Mouse (Mus musculus): Measurements from ENCODE around the gene Rabggtb.

The Rabggtb gene

GRCm38 (mm10) chr3:153921147-153921910, 8.5 kb upstream of the Rabggtb start:
- in situ Hi-C loops (cut with MseI, MboI): no loop called here

DNA sequence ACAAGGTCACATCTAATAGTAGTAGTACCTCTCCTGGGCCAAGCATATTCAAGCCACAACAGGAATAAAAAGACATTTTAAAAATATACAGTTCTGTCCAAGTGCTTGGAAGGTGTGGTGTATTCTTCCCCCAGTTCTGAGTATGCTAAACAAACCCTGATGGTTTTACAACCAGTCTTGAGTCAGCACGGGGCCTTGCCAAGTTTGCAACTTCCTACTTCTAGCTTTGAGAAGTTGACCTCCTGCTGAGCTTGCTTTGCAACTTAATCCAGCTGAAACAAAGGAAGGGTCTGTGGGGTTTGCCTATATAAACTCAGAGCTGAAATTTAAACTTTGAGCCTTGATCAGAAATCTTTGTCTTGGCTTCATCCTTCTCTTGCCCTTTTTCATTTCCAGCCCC, 4.4 kb upstream of the Rabggtb start:
- in situ Hi-C loops (cut with MseI, MboI): no loop called here

DNA sequence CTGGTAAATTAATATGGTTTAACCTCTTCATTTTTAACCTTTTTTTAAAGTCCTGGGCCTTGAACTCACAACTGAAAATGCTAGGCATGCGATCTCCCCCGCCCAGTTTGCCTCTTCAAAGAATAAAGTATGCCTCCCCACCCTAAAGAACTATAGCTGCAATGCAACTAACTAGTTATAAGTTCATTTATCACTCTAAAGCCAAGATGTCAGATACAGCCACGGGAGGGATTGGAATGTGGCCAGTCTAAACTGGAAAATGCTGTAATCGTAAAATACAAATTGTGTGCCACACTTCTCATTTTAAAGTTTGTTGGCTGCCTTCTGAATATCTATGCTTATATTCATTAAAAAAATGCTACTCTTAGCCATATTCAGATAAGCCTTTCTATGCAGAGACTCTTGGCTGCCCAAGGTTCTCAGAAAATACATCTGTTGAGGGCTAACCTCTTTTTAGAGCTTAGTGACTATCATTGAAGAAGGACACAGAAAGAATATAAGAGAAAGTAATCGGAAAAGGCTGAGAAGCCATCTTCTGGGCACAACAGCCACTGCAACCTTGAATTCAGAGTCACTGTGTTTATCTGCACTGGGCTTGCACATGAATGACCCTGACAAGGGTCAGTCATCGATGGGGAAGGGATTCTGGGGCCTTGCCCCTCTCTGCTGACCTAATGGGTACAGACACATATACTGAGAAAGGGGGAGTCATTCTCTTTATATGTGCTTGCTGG, 868 bp upstream of the Rabggtb start:
- in situ Hi-C loops (cut with MseI, MboI): no loop called here

GRCm38 (mm10) chr3:153911882-153912440, 848 bp downstream of the Rabggtb start:
- in situ Hi-C loops (cut with MseI, MboI): no loop called here

DNA sequence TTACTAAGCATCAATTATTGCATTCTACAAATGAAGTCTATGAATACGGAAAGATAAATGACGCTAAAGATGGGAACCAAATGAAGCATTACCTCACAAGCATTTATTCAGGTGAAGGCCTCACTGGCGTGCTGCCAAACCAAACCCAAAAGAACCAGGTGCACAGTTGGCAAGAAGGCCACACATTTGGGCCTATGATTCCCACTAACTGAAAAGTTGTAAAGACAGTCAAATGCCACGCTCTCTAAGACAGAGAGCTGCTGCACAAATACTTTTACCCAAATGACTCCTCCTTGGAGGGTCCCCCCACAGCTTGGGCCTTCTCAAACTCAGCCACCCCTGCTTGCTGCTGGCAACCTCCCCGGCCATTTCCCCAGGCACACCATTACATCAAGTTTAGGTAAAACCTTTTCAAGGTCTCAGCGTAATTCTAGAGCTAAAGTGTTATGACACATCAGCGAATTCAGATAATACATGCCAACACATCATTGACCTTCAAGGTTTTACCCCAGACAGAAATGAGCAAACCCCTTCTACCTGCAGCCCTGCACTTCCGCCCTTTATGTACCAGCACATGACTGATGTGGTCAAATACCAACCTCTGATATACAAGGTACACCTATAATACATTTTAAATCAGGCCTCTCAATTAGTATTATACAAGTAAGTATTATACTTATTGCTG, 1.5 kb downstream of the Rabggtb start:
- in situ Hi-C loops (cut with MseI, MboI): no loop called here

DNA sequence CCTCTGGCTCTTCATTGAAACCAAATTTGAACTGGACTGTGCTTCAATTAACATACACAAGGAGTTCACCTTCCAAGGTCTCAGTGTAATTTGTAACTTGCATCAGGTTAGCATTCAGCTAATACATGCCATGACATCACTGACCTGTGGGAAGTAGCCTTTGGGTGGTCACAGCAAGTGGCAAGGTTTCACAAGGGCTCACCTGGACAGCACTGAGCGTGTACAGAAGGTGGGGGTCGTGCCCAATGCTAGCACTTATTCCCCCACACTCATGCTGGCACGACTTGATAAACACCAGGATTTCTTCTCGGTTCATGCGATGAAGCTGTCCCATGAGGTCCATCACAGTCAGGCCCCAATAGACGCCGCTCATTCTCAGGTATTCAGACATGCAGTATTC, 2.3 kb downstream of the Rabggtb start:
- in situ Hi-C loops (cut with MseI, MboI): no loop called here

DNA sequence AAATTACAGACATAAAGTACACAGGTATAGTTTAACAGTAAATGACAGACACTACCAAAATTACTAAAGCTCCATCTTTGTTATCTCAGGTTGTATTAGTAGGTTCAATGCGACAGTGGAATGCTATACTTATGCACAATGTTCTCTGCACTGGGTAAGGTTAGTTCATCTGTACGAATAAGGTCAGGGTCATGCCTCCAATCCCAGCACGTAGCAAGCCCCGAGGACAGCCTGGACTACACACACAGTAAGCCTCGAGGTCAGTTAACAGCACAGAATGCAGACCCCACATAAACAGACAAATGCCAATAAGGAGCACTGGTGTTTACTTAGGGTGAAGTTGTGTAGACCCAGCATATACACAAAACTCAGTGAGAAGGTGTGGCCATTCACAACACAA, 3.9 kb downstream of the Rabggtb start:
- in situ Hi-C loops (cut with MseI, MboI): no loop called here

DNA sequence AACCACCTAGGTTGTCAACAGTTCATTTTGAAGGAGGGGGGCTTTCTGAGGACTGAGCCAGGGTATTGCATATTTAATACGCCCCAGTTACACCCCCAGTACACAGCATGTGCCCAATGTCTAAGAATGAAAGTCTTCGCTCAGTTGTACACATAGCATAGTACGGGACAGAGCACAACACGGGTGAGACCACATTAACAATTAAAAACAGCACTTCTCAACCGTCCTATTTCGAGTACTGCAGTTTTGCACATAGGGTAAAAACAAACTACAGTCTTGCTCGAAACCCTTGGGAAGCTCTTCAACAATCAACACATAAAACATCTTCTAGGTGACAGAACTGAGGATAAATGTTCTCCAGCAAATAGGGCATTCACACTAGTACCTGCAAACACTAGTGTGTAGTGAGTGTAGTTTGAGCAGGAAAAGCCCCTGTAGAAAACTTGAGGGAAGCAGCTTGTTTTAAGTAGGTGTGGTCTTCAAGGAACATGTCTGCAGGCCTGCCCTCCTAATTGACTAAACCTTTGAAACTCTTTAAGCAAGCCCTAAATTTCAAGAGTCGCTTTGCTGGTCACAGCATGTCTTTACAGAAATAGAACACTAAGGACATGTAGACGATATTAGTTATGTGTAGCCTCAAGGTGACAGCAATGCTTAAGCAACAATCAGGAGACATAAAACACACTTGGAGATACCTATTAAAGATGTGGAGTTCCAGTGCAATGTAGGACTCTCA, 6.5 kb downstream of the Rabggtb start, which contains the start of gene Msh4:
TSS of gene Msh4 (minus strand) at position 3 of the 736 bp plus-strand sequence.
- in situ Hi-C loops (cut with MseI, MboI): no loop called here

- in situ Hi-C loops (cut with MseI, MboI): no loop called here
Observed at GRCm38 (mm10) chr3:153905251-153906135, 7.3 kb downstream of the Rabggtb start.

- in situ Hi-C loops (cut with MseI, MboI): no loop called here
Observed at GRCm38 (mm10) chr3:153904586-153904985, 8.2 kb downstream of the Rabggtb start.

GRCm38 (mm10) chr3:153902595-153902994, 10.2 kb downstream of the Rabggtb start:
- in situ Hi-C loops (cut with MseI, MboI): no loop called here

GRCm38 (mm10) chr3:153901904-153902303, 10.9 kb downstream of the Rabggtb start:
- in situ Hi-C loops (cut with MseI, MboI): no loop called here

DNA sequence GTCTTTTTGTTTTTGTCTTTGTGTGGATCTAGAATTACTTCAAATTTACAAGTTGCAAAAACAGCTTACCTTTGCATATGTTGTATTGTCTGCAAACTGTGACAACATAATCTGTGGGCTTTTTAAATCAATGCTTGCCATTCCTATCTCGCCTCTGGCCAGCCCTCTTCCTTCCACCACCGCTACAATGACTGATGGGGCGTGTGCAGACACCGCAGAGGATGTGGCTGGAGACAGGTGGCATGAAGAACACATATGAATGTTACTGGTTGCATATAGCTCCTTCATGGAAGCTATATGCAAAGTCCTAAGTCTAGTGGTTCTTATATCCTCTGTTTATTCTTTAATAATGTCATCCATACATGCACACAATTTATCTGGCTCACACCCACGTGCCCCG, 15.6 kb downstream of the Rabggtb start:
- in situ Hi-C loops (cut with MseI, MboI): no loop called here

DNA sequence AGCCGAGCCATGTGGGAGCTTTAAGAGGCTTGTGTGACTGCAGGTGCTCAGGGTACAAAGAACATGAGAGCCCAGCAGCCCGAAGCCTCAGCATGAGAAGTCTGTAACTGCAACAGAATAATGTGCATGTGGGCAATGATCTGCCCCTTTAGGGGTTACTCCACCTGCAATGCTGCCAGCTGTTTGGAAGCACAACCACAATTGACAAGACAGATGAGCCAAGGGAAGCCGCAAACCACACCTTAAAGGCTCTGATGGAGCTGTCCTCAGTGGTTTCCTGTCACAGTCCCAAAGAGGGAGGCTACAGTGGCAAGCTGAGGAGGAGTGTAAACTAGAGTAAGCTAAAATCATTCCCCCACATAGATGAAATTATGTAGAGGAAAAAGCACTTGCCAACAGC, 17.4 kb downstream of the Rabggtb start:
- in situ Hi-C loops (cut with MseI, MboI): no loop called here

DNA sequence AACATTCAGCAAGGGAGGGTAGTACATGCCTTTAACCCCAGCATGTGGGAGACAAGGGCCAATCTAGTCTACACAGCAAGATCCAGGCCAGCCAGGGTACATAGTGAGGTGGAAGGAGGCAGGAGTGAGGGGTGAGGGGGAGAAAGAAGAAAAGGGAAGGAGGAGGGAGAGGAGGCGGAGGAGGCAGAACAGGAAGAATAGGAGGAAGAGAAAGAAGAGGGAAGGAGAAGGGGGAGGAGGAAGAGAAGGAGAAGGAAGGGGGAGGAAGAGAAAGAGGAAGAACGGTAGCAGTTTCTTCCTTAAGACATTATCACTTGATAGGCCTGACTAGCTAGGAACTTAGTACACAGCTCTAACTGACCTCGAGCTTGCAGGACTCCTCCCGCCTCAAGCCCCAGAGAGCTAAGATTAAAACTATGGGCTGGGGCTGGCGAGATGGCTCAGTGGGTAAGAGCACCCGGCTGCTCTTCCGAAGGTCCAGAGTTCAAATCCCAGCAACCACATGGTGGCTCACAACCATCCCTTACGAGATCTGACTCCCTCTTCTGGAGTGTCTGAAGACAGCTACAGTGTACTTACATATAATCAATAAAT, 23.5 kb downstream of the Rabggtb start:
- in situ Hi-C loops (cut with MseI, MboI): no loop called here

- in situ Hi-C loops (cut with MseI, MboI): no loop called here
Observed at GRCm38 (mm10) chr3:153888141-153888540, 24.7 kb downstream of the Rabggtb start.

GRCm38 (mm10) chr3:153886296-153886695, 26.5 kb downstream of the Rabggtb start:
- in situ Hi-C loops (cut with MseI, MboI): no loop called here

GRCm38 (mm10) chr3:153871396-153871795, 41.4 kb downstream of the Rabggtb start:
- in situ Hi-C loops (cut with MseI, MboI): no loop called here

- in situ Hi-C loops (cut with MseI, MboI): no loop called here
Observed at GRCm38 (mm10) chr3:153867149-153868136, 45.4 kb downstream of the Rabggtb start.
